Mouse (Mus musculus) lung, adult 2 months (tissue): Measurements from ENCODE around the gene Sap25.

Experiments used
- CTCF ChIP-seq: fragments of 200-500 bp; IDR thresholded peaks from 2 replicates; pipeline ENCODE4 v1.5.1; 2011; ENCODE audit warnings: mild to moderate bottlenecking, low read length, control low read depth; ENCODE audit not compliant: insufficient read depth
- POLR2A ChIP-seq: fragments of 200-500 bp; IDR thresholded peaks from 2 replicates; pipeline ENCODE4 v1.6.1; 2011; ENCODE audit warnings: low read depth, mild to moderate bottlenecking, control low read depth, low read length, borderline replicate concordance; ENCODE audit errors: extremely low read depth

- TF ChIP-seq POLR2A (0 out of 2 replicates have a peak, but pooled peaks have one; percentile 17), CTCF (no peak)
These were observed 39.8 kb upstream of the Sap25 start for GRCm38 (mm10) chr5:137601365-137601729.
